Mouse (Mus musculus) retina, embryonic 14.5 days (tissue): ENCODE measurements around the gene Olfm1.

Experiments
- DNase-seq: peaks from one replicate; pipeline ENCODE4 v3.0.0-alpha.2; 2015; ENCODE audit warnings: low spot score

The Olfm1 gene

GRCm38 (mm10) chr2:28204677-28205466 is 12.1 kb downstream of the Olfm1 start:
- no peak for DNase-seq

DNA sequence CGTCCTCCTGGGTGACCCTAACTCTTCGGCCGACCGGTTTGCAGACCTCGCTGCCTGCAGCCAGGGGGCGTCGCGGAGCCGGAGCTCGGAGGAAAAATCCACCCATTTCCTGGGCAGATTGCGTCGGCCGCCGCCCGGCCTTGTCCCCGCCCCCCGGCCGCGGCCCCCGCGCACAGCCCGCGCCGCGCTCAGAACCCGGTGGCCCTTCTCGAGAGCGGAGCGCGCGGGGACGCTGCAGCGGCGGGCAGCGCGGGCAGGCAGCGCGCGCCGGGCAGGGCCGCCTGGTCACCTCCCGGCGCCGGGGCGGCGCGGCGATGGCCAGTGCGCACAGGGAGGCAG is 12.6 kb downstream of the Olfm1 start:
- DNase-seq: peak; percentile 89

DNA sequence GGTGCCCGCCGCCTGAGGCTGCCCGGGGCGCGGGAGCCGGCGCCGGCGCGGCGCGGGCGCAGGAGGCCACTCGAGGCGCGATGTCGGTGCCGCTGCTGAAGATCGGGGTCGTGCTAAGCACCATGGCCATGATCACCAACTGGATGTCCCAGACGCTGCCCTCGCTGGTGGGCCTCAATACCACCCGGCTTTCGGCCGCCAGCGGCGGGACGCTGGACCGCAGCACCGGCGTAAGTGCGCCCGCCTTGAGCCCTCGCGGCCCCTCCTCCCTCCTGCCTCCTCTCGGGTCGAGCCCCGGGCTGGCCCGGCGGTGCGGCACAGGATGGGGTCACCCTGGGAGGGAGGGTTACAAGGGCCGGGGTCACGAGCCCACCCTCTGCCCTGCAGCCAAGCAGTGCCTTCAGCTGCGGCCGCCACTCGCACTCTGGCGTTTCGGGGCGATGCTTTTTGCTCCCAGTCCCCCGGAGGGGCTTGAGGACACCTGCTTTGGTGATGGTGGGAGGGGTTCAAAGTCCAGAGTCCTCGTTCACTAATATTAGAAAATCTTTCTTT is 13.2 kb downstream of the Olfm1 start:
- no peak for DNase-seq

GRCm38 (mm10) chr2:28206472-28206871 is 13.7 kb downstream of the Olfm1 start:
- peak; percentile 60 for DNase-seq

DNA sequence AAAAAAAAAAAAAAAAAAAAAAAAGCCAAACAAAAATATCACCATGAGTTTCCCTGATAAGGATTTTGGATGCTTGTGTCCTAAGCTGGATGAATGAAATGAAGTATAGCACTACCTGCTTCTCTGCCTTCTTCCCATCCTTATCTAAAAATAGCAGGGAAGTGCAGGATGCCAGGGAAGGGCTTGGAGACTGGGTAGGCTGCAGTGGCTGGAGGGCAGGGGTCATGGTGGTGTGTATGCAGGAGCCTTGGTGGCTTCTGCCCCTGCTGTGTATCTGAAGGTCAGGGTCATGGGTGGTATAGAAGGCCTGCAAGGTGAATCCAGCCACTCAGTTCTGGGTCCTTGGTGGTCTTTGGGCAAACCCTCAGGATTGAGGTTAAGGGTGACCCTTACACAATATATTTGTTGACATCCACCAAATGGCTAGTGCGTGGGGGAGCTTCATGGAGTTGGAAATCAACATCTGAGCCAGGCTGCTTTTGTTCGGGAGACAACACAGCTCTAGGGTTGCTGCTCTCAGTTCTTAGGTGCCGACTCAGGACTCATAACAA is 14.5 kb downstream of the Olfm1 start:
- DNase-seq: no peak

DNA sequence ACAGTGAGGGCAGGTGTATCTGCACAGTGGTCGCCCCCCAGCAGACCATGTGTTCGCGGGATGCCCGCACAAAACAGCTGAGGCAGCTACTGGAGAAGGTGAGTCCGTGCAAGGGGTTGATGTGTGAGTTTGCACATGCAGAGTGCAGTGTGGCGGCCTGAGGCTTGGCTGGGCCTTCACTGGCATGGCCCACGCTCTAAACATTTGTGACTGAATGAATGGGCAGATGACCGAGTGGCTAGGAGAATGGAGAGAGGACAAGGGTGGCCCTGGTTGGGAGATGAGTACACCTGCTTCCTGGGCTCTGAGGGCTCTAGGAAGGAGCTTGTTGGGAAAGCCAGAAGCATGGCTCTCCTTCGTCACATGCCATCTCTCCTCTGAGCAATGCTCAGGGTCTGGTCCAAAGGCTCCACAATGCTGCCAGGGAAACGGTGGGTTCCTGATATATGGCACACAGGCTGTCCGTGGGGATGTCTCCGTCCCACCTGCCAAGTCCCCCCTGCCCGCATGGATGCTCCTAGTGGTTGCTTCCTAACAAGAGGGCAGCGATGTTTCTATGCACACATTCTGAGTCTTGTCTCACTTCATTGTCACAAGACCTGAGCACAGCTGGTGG is 15.4 kb downstream of the Olfm1 start:
- no peak for DNase-seq

DNA sequence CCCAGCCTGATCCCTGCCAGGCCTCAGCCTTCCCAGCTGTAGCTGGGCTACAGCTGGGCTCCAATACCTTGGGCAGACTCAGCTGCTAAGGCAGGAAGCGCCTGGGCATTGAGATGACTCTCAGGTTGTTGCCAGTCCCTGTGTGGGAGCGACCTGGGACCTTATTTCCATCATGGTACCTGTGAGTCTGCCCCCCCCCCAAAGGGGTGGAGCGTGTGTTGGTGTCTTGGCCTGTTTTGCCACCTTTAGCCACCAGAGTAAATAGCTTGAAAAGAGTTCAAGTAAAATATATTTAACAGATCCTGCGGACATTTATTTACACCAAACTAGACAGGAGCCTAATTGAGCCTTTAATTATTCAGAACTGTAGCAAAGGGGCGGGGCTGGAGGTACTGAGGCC is 16.4 kb downstream of the Olfm1 start:
- no peak for DNase-seq

DNA sequence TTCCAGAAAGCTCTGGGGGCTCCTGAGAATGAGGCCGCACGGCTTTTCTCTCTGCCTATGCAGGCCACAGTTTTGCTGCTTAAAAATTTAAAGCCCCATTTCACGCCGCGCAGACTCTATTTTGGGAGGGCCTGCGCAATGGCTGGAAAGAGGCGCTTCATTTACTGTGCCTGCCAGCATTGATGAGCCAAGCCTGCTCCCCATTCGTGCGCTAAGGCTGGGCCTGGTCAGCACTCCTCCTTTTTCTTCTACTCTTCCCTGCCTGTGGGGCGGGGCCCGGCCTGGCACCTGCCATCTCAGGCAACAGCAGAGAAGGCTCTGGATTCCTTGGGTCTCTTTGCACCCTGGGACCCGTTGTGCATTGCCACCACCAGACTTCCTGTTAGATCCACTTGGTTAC is 16.9 kb downstream of the Olfm1 start:
- no peak for DNase-seq

DNA sequence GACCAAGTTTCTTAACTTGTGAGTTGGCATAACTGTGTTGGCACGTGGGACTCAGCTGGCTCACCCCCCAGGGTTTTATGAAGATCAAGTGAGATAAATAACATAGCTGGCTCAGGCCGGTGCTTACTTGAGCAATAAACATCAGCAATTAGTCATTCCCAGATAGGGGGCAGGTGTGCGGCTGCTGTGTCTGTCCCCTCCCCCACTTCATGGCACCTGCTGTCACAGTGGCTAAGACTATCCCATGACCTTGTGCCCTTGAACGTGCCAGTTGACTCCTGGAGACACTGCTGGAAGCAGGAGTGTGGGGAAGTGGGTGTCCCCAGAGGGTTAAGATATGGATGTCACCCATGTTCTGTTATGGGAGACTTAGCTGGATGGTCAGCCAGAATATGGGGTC is 17.5 kb downstream of the Olfm1 start:
- no peak for DNase-seq

DNA sequence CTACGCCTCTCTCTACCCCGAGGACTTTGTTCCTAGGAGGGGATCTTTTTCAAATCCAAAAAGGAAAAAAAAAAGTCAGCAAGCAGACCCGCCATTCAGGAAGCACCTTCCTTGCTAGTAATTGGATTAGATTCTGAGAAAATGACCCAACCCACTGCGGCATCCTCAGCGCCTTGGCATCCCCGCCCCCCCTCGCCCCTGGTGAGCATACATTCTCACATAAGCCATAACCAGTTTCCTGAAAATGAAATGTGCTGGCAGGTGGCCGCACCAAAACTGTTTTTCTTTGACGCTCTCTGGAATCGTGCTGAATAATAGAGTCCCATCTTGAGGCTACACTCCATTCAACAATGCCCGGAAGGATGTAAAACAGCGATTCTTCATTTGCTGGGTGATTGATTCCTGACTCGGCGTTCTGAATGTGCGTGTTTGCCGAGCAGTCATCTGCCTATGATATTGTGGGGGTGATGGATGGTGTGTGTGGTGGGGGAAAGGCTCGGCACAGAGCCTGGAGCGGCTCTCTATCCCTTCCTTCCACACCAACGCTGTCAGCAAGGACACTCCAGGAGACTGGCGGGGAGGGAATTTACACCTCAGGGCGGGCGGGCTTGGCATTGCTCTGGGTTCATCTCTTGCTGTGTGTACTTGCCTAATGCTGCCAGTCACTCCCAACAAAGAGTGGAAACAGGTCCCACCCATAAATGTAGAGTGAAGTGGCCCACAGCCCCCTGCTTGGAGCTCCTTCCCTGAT is 18.9 kb downstream of the Olfm1 start:
- DNase-seq: no peak

GRCm38 (mm10) chr2:28212911-28213310 is 20.1 kb downstream of the Olfm1 start:
- DNase-seq: no peak

GRCm38 (mm10) chr2:28216211-28216775 is 23.5 kb downstream of the Olfm1 start:
- DNase-seq: no peak

DNA sequence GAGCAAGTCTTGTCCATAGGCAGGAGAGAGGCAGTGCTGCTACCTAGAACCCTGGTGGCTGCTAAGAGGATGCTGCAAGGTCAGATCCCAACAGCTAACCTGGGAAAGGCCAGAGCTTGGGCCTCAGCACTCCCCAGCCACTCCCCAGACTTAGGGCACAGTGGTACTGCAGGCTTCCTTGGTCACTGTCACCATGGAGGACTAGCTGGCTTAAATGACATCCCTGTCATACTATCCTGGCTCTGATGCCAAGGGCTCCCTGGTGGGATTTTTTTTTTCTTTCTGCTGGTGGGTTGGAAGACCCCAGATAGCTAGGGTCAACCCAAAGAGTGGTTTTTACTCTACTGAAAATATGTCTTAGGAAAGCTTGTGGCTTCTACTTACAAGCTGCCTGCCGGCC is 25.0 kb downstream of the Olfm1 start:
- DNase-seq: no peak

- DNase-seq: no peak
These were observed 26.0 kb downstream of the Olfm1 start for GRCm38 (mm10) chr2:28218651-28219356.

- DNase-seq: no peak
These were observed 26.8 kb downstream of the Olfm1 start for GRCm38 (mm10) chr2:28219625-28220024.

DNA sequence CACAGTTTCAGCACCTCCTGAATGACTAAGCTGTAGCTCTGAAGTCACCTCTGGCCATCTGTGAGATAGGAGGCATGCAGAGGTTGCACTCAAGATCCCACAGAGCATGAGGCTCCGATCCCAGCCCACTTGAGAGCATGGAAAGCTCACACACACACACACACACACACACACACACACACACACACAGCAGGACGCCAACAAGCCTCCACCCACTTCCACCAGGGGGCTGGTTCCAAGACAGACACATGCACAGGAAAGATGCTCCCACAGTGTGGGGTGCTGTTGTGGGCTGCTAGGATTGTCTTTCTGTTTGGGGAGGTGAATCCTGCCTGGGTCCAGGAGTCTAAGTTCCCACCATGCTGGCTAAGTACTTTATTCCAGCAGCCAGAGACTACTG is 29.0 kb downstream of the Olfm1 start:
- no peak for DNase-seq

DNA sequence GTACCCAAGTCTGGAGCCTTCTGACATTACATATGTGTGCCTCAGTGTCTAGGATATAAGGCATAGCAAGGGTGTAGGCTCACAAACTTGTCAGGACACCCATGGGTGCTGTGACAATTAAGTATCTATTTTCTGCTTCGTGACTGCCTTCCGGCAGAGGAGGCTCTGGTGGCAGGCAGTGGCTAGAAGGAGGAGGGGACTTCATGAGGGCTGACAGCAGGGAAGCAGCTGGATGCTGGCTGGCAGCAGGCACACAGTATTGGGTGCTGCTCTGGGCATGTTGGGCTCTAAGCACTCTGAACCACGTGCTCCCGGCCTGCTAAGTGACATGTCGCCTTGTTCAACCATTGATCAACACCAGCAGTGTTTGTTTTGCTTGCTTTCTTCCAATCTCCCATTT is 32.0 kb downstream of the Olfm1 start:
- no peak for DNase-seq

- DNase-seq: no peak
These were observed 33.1 kb downstream of the Olfm1 start for GRCm38 (mm10) chr2:28225906-28226305.

DNA sequence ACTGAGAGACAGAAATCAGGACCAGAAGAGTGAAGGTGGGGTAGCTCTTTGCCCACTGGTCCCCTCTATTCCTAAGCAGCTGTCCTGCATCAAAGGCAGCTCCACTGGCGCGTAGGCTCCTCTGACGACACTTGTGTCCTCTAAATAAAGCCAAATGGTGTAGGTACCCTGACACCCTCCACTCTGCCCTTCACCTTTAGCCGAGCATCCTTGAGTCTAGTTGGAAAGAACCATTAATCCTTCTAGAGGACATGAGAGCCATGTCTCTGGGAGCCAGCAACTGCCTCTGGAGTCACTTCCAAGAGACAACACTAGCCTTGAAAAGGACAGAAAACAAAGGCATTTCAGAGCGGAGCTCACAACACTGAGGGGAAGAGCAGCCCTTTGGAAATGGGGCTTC is 34.2 kb downstream of the Olfm1 start:
- no peak for DNase-seq

DNA sequence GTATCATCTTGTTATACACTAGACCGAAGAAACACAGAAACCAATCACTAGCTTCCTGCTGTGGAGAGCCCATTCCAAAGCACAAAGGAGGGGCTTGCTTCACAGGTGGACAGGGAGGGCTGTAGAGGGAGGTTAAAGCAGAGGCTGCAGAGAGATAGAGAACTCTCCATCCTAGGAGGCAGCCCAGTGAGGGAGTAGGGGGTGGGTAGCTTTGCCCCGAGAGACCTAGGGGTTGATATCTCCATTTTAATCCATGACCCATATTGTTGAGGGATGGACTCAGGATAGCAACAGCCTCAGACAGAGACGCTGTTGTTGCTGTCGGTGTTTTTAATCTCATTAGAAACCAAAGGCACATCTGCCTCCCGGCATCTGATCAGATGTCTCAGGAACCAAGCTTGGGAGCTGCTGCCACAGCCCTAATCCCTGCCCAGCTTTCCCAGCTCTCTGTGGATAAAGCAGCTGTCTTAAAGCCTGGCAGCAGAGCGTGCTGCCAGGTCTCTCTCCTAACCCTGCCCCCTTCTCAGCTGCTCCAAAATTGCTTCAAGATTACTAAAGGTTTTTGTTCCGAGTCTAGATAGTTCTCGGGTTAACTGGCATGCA is 34.9 kb downstream of the Olfm1 start:
- peak; percentile 62 for DNase-seq

- no peak for DNase-seq
These were observed 35.6 kb downstream of the Olfm1 start for GRCm38 (mm10) chr2:28228364-28228763.
